In the genomic region with DNA sequence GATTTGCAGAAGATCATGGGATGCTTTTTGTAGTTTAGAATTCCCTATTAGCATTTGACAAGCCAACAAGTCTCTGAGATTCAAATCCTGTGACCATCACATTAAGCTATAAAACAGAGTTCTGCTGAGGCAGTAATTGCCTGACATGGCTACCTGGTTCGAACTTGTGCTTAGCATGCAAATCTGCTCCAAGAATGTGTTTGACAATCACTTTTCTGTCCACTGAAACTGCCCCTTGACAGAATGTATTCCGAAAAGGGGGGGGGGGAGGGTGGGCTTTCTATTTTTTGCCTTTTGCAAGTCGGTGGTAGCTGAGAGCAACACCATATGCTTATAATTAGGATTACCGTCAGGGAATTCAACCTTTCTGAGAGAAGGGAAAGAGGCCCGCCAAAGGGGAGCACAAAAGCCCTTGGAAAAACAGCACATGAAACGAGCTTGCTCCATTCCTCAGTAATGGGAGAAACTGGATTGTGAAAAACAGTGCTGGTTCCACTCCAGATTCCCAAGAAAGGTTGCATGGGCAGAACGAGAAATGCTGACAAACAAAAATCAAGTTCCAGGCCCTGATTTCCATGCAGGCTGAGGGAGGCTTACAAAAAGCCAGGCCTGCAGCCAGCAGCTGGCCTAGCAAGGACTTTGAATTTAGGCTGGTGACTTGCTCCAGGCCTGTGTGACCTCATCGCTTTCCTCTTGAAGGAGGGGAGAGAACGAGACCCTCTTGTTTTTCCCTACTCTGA, we compare ENCODE assay signal across 8 mouse cellular contexts.
DNase-seq lines count a peak whose midpoint lies in the region; ATAC-seq lines count a peak whose summit lies in the region.

No protein-coding gene starts in this region.

- no peaks in the 10 kb centered on the region for H3K27me3 ChIP-seq in midbrain, embryonic 13.5 days
- no peaks in the 10 kb centered on the region for H3K27me3 ChIP-seq in stomach, embryonic 16.5 days (ENCODE audit: control insufficient read depth, insufficient read depth, low read length)

- H3K36me3 ChIP-seq in midbrain, embryonic 13.5 days, result no peaks in the 10 kb centered on the region
- no peaks in the 10 kb centered on the region for H3K36me3 ChIP-seq in stomach, embryonic 16.5 days (ENCODE audit: control insufficient read depth, insufficient read depth, low read length)

- intact Hi-C loops in heart, postnatal 36 days (cut with DNase I), result no loop called here

- peak overlapping the region; percentile 41 for H3K27ac ChIP-seq in midbrain, embryonic 13.5 days
- peak overlapping the region; percentile 46; the same call in 1 of the 2 replicates for H3K27ac ChIP-seq in stomach, embryonic 16.5 days (ENCODE audit: low read length)

- peak; percentile 85 for ATAC-seq in midbrain, embryonic 13.5 days
- ATAC-seq in stomach, embryonic 16.5 days (ENCODE audit: insufficient read depth, low FRiP score), result no peak

- 10% methylated on average over 9 of the region's 9 CpGs for WGBS in midbrain, embryonic 13.5 days
- WGBS in stomach, embryonic 16.5 days, result 34% methylated on average over 9 of the region's 9 CpGs

- no peaks in the 10 kb centered on the region for H3K9me3 ChIP-seq in midbrain, embryonic 13.5 days
- H3K9me3 ChIP-seq in stomach, embryonic 16.5 days (replicated peaks; ENCODE audit: control insufficient read depth, low read length), result no peaks in the 10 kb centered on the region

- no peak overlapping the region for H3K4me3 ChIP-seq in midbrain, embryonic 13.5 days (replicated peaks)
- no peak overlapping the region for H3K4me3 ChIP-seq in stomach, embryonic 16.5 days (replicated peaks; ENCODE audit: low read length)

- H3K9ac ChIP-seq in midbrain, embryonic 13.5 days (replicated peaks), result no peak overlapping the region
- no peak overlapping the region for H3K9ac ChIP-seq in stomach, embryonic 16.5 days (ENCODE audit: low read length)

- peak; percentile 14 to 31 for DNase-seq in cerebellum, postnatal 10 days
- no peak for DNase-seq in cerebellum, postnatal 36 days
- DNase-seq in fibroblast of lung, adult 2 months (ENCODE audit: low read depth), result peak; percentile 65
- peak; percentile 2 to 3 for DNase-seq in heart, postnatal 36 days
- peak; percentile 11 to 64 for DNase-seq in layer of hippocampus, postnatal 14 days (ENCODE audit: low spot score in 2 of 2)
- no peak for DNase-seq in MN1 (ENCODE audit: low spot score)

- H3K4me2 ChIP-seq in midbrain, embryonic 13.5 days (replicated peaks), result no peak overlapping the region
- no peak overlapping the region for H3K4me2 ChIP-seq in stomach, embryonic 16.5 days (ENCODE audit: low read depth, low read length)

- H3K4me1 ChIP-seq in midbrain, embryonic 13.5 days (replicated peaks), result peaks cover 12% of the 10 kb centered on the region
- peaks cover 8% of the 10 kb centered on the region; the same call in 1 of the 2 replicates for H3K4me1 ChIP-seq in stomach, embryonic 16.5 days (ENCODE audit: control insufficient read depth, insufficient read depth, low read length)

Comparison
In these comparisons a context has a peak if more than half of its experiments do, and no peak if none do; other contexts are left out.
1. DNase-seq: peak in cerebellum, postnatal 10 days (2 of 2), fibroblast of lung, adult 2 months (single experiment), heart, postnatal 36 days (2 of 2) and layer of hippocampus, postnatal 14 days (2 of 2); none in cerebellum, postnatal 36 days (0 of 2) and MN1 (single experiment).